In genomic region chr14:77777365-77777764, GRCm38 (mm10) we compare ENCODE assay signal across 23 mouse cellular contexts.
"Had no signal": no experiment of that assay in that cellular context is flagged by ENCODE, and none has a peak within 500 bp of the region (broad histone marks: within the 10 kb centered on the region; RNA-seq: fewer than 3 reads in every experiment).

No protein-coding gene starts in this region.

- H3K27me3 ChIP-seq: intestine, embryonic 15.5 days; kidney, embryonic 15.5 days; limb, embryonic 12.5 days; limb, embryonic 15.5 days; midbrain, embryonic 13.5 days; neural tube, embryonic 13.5 days; stomach, embryonic 15.5 days had no signal

- H3K9me3 ChIP-seq: intestine, embryonic 15.5 days; kidney, embryonic 15.5 days; limb, embryonic 12.5 days; limb, embryonic 15.5 days; midbrain, embryonic 13.5 days; neural tube, embryonic 13.5 days; stomach, embryonic 15.5 days had no signal

- H3K36me3 ChIP-seq: intestine, embryonic 15.5 days; kidney, embryonic 15.5 days; limb, embryonic 12.5 days; limb, embryonic 15.5 days; midbrain, embryonic 13.5 days; neural tube, embryonic 13.5 days; stomach, embryonic 15.5 days had no signal

- H3K4me1 ChIP-seq: intestine, embryonic 15.5 days; kidney, embryonic 15.5 days; limb, embryonic 12.5 days; limb, embryonic 15.5 days; neural tube, embryonic 13.5 days; stomach, embryonic 15.5 days had no signal

- H3K9ac ChIP-seq: intestine, embryonic 15.5 days; kidney, embryonic 15.5 days; limb, embryonic 12.5 days; limb, embryonic 15.5 days; liver, embryonic 14.5 days; liver, postnatal 0 days; midbrain, embryonic 13.5 days; neural tube, embryonic 13.5 days; stomach, embryonic 15.5 days had no signal

- DNase-seq: kidney, adult 11 months; kidney, adult 8-10 months; kidney, postnatal 10 days; kidney, postnatal 36 days; left cerebral cortex, postnatal 4 days; liver, postnatal 0 days; retina, postnatal 1 day; right cerebral cortex, postnatal 25 days; spleen, adult 18-20 months; thymus, adult 18-20 months; thymus, postnatal 36 days had no signal

- H3K27ac ChIP-seq: intestine, embryonic 15.5 days; kidney, embryonic 15.5 days; limb, embryonic 12.5 days; limb, embryonic 15.5 days; liver, embryonic 14.5 days; macrophage; midbrain, embryonic 13.5 days; neural tube, embryonic 13.5 days; stomach, embryonic 15.5 days had no signal

- ATAC-seq: intestine, embryonic 15.5 days; liver, postnatal 0 days; midbrain, embryonic 13.5 days; midbrain, embryonic 16.5 days had no signal

- H3K4me3 ChIP-seq: intestine, embryonic 15.5 days; kidney, embryonic 15.5 days; limb, embryonic 12.5 days; limb, embryonic 15.5 days; midbrain, embryonic 13.5 days; myocyte; neural tube, embryonic 13.5 days; stomach, embryonic 15.5 days had no signal

- H3K4me2 ChIP-seq: intestine, embryonic 15.5 days; kidney, embryonic 15.5 days; limb, embryonic 12.5 days; limb, embryonic 15.5 days; liver, embryonic 11.5 days; midbrain, embryonic 13.5 days; neural tube, embryonic 13.5 days; stomach, embryonic 15.5 days had no signal
